Mouse (Mus musculus): ENCODE measurements around the gene Fut8.

The Fut8 gene

DNA sequence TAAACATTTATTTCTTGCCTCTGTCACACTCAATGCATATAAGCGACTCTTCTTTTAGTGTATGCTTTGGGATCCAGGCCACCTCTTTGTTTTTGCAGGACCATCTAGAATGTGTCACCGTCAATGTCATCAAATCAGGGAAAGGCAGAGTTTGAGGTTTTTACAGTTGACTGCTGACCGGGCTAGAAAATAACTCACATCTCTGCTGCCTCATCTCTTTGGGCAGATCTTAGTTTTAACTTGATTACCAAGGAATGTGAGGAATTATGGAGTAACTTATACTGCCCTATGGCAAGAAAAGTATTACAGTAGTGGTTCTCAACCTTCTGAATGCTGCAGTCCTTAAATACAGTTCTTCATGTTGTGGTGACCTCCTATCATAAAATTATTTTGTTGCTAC, 12.2 kb upstream of the Fut8 start:
- Histone ChIP-seq H3K9me3 (ENCODE audit: low read length) (0 out of 2 replicates have a peak, but pooled peaks cover 4% of the 10 kb centered on the region), H3K4me1 (replicated peaks; ENCODE audit: low read depth, low read length) (no peaks in the 10 kb centered on the region), H3K27me3 (ENCODE audit: insufficient read depth, low read length) (no peaks in the 10 kb centered on the region; the same call in 1 of the 2 replicates), H3K4me3 (replicated peaks; ENCODE audit: low read length) (no peak overlapping the region), H3K36me3 (ENCODE audit: insufficient read depth, low read length) (no peaks in the 10 kb centered on the region)
- TF ChIP-seq NANOG (IDR thresholded peaks at IDR 0.05; ENCODE audit: borderline replicate concordance, low read length) = no peak
- TF ChIP-seq CTCF (conservative IDR thresholded peaks at IDR 0.05; ENCODE audit: low read length) = no peak
- no peak for TF ChIP-seq POU5F1 (IDR thresholded peaks at IDR 0.05; ENCODE audit: borderline replicate concordance, low read length)

- H3K4me1 ChIP-seq (replicated peaks; ENCODE audit: low read depth, low read length) = peaks cover 10% of the 10 kb centered on the region
- no peaks in the 10 kb centered on the region for H3K9me3 ChIP-seq (ENCODE audit: low read length)
- H3K27me3 ChIP-seq (ENCODE audit: insufficient read depth, low read length) = peaks cover 7% of the 10 kb centered on the region; the same call in 1 of the 2 replicates
- TF ChIP-seq NANOG (IDR thresholded peaks at IDR 0.05; ENCODE audit: borderline replicate concordance, low read length) (no peak), POU5F1 (IDR thresholded peaks at IDR 0.05; ENCODE audit: borderline replicate concordance, low read length) (no peak), CTCF (conservative IDR thresholded peaks at IDR 0.05; ENCODE audit: low read length) (no peak)
- H3K36me3 ChIP-seq (ENCODE audit: insufficient read depth, low read length) = no peaks in the 10 kb centered on the region
- no peak overlapping the region for H3K4me3 ChIP-seq (replicated peaks; ENCODE audit: low read length)
These were observed 2.0 kb upstream of the Fut8 start for GRCm38 (mm10) chr12:77235958-77236357.

DNA sequence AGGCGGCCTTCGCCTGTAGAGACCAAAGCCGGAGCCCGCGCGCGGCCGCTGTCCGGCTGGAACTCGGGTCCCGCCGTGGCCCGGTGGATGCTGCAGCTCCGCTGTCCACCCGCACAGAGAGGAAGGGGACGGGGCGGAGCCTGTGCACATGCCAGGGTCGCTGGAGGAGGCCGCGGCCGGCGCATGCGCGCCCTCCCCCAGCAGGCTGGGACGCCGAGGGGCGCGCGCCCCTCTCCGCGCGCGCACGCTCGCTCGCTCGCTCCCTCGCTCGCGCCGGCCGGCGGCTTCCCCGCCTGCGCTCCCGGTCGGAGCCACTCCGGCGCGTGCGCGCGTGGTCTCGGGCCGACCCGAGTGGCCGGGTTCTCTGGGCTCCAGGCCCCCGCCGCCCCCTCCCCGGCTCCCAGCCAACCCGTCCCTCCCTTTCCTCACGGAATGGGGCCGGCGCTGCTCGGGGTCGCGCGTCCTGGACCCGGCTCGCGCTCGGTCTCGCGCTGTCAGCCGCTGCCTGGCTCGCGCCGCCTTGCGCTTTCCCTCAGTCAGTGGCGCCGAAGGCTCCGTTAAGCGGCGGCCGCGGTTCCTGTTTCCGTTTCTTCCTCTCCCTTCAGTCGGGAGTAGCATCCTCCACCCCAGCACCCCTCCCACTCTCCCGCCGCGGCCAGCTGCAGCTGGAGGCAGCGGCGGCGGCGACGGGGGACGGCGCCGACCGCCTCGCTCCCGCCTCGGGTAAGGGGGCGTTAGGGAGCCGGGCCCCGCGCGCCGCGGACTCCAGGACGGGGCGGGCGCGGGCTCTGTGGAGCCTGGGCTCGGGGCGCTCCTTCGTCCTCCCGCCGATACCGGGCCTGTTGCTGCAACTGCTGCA, 835 bp downstream of the Fut8 start:
- peaks cover 7% of the 10 kb centered on the region; the same call in 1 of the 2 replicates for H3K27me3 ChIP-seq (ENCODE audit: insufficient read depth, low read length)

GRCm38 (mm10) chr12:77239390-77240061, 1.6 kb downstream of the Fut8 start:
- Histone ChIP-seq H3K4me1 (replicated peaks; ENCODE audit: low read depth, low read length) (peaks cover 10% of the 10 kb centered on the region), H3K4me3 (replicated peaks; ENCODE audit: low read length) (peak overlapping the region; percentile 97), H3K36me3 (ENCODE audit: insufficient read depth, low read length) (no peaks in the 10 kb centered on the region), H3K9me3 (ENCODE audit: low read length) (no peaks in the 10 kb centered on the region), H3K27me3 (ENCODE audit: insufficient read depth, low read length) (peaks cover 7% of the 10 kb centered on the region; the same call in 1 of the 2 replicates)
- TF ChIP-seq CTCF (conservative IDR thresholded peaks at IDR 0.05; ENCODE audit: low read length) (no peak), POU5F1 (IDR thresholded peaks at IDR 0.05; ENCODE audit: borderline replicate concordance, low read length) (no peak), NANOG (IDR thresholded peaks at IDR 0.05; ENCODE audit: borderline replicate concordance, low read length) (no peak)

More for the DNA sequence above, 835 bp downstream of the Fut8 start:
- Histone ChIP-seq H3K4me1 (replicated peaks; ENCODE audit: low read depth, low read length) (peaks cover 10% of the 10 kb centered on the region), H3K4me3 (replicated peaks; ENCODE audit: low read length) (peak overlapping the region; percentile 97), H3K9me3 (ENCODE audit: low read length) (no peaks in the 10 kb centered on the region), H3K36me3 (ENCODE audit: insufficient read depth, low read length) (no peaks in the 10 kb centered on the region)
- TF ChIP-seq CTCF (conservative IDR thresholded peaks at IDR 0.05; ENCODE audit: low read length) (no peak), NANOG (IDR thresholded peaks at IDR 0.05; ENCODE audit: borderline replicate concordance, low read length) (no peak), POU5F1 (IDR thresholded peaks at IDR 0.05; ENCODE audit: borderline replicate concordance, low read length) (no peak)

DNA sequence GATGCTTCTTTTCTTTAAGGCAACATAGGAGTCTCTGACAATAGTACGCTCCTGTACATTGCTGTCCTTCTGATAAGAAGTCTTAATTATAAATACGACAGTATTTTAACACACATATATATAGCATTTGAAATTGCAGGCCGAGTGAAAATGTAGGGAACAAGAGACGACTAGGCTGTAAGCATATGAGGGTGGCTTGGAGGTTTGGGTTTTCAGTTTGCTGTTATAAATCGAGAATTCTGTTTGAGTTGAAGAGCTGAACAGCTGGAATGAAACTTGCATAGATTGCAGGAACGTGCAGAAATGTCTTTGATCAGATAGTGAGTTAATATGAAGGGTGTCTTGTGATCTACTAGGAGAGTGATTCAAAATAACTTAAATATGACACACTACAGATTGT, 2.4 kb downstream of the Fut8 start:
- peaks cover 10% of the 10 kb centered on the region for H3K4me1 ChIP-seq (replicated peaks; ENCODE audit: low read depth, low read length)
- H3K36me3 ChIP-seq (ENCODE audit: insufficient read depth, low read length) = no peaks in the 10 kb centered on the region
- no peak overlapping the region for H3K4me3 ChIP-seq (replicated peaks; ENCODE audit: low read length)
- H3K27me3 ChIP-seq (ENCODE audit: insufficient read depth, low read length) = peaks cover 7% of the 10 kb centered on the region; the same call in 1 of the 2 replicates
- no peaks in the 10 kb centered on the region for H3K9me3 ChIP-seq (ENCODE audit: low read length)
- TF ChIP-seq POU5F1 (IDR thresholded peaks at IDR 0.05; ENCODE audit: borderline replicate concordance, low read length) (no peak), CTCF (conservative IDR thresholded peaks at IDR 0.05; ENCODE audit: low read length) (no peak), NANOG (IDR thresholded peaks at IDR 0.05; ENCODE audit: borderline replicate concordance, low read length) (no peak)

DNA sequence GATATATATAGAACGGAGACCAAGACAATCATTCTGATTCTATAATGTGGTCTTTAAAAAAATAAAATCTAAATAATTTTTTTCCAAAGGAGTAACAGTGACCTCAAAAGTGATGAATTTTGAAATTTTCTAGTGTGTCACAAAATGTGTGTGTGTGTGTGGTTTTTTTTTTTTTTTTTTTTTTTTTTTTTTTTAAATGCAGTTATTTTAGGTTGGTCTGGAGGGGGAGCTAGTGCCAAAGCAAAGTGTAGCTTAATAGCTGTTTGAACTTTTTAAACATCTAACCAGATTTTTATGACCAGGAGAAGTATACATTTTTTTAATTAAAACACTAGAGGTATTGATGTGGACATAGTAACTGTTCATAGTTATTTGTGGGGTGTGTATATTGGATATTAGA, 2.9 kb downstream of the Fut8 start:
- TF ChIP-seq CTCF (conservative IDR thresholded peaks at IDR 0.05; ENCODE audit: low read length) = no peak
- no peak for TF ChIP-seq NANOG (IDR thresholded peaks at IDR 0.05; ENCODE audit: borderline replicate concordance, low read length)
- TF ChIP-seq POU5F1 (IDR thresholded peaks at IDR 0.05; ENCODE audit: borderline replicate concordance, low read length) = no peak
- peaks cover 10% of the 10 kb centered on the region for H3K4me1 ChIP-seq (replicated peaks; ENCODE audit: low read depth, low read length)
- H3K4me3 ChIP-seq (replicated peaks; ENCODE audit: low read length) = no peak overlapping the region
- H3K27me3 ChIP-seq (ENCODE audit: insufficient read depth, low read length) = peaks cover 7% of the 10 kb centered on the region; the same call in 1 of the 2 replicates
- H3K36me3 ChIP-seq (ENCODE audit: insufficient read depth, low read length) = no peaks in the 10 kb centered on the region
- H3K9me3 ChIP-seq (ENCODE audit: low read length) = no peaks in the 10 kb centered on the region

GRCm38 (mm10) chr12:77262650-77263049, 24.7 kb downstream of the Fut8 start:
- Histone ChIP-seq H3K9me3 (ENCODE audit: low read length) (no peaks in the 10 kb centered on the region), H3K27me3 (ENCODE audit: insufficient read depth, low read length) (no peaks in the 10 kb centered on the region), H3K4me3 (replicated peaks; ENCODE audit: low read length) (no peak overlapping the region), H3K36me3 (ENCODE audit: insufficient read depth, low read length) (no peaks in the 10 kb centered on the region), H3K4me1 (replicated peaks; ENCODE audit: low read depth, low read length) (peaks cover 6% of the 10 kb centered on the region; the same call in 1 of the 2 replicates)
- no peak for TF ChIP-seq CTCF (conservative IDR thresholded peaks at IDR 0.05; ENCODE audit: low read length)
- no peak for TF ChIP-seq POU5F1 (IDR thresholded peaks at IDR 0.05; ENCODE audit: borderline replicate concordance, low read length)
- no peak for TF ChIP-seq NANOG (IDR thresholded peaks at IDR 0.05; ENCODE audit: borderline replicate concordance, low read length)

DNA sequence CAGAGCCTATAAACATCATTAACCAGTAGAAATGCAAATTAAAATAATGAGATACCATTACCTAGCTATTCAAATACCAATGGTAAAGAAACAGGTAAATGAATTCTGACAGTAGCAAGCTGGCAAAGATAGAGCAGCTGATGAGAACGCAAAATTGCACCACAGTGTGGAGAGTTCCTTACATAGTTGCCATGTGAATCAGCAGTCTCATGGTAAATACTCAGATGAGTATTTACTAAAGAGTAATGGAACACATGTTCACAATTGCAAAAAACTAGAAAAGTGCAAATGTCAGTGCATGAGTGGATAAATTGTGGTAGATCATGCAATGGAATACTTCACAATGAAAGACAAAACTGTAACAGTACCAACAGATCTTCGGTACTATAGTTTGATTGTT, 25.9 kb downstream of the Fut8 start:
- peaks cover 6% of the 10 kb centered on the region; the same call in 1 of the 2 replicates for H3K4me1 ChIP-seq (replicated peaks; ENCODE audit: low read depth, low read length)
- no peak for TF ChIP-seq POU5F1 (IDR thresholded peaks at IDR 0.05; ENCODE audit: borderline replicate concordance, low read length)
- no peak for TF ChIP-seq NANOG (IDR thresholded peaks at IDR 0.05; ENCODE audit: borderline replicate concordance, low read length)
- TF ChIP-seq CTCF (conservative IDR thresholded peaks at IDR 0.05; ENCODE audit: low read length) = no peak
- no peaks in the 10 kb centered on the region for H3K9me3 ChIP-seq (ENCODE audit: low read length)
- no peaks in the 10 kb centered on the region for H3K27me3 ChIP-seq (ENCODE audit: insufficient read depth, low read length)
- H3K36me3 ChIP-seq (ENCODE audit: insufficient read depth, low read length) = no peaks in the 10 kb centered on the region
- no peak overlapping the region for H3K4me3 ChIP-seq (replicated peaks; ENCODE audit: low read length)
